Mouse (Mus musculus): ENCODE measurements at regions not wholly inside any gene's neighbourhood (a gene's known extent, or its start where the extent isn't known, plus 50 kb on each side); places are given as distances from the start of the nearest gene placed in this dataset.
"Not testable (repeated sequence)": the region's sequence is repeated elsewhere in the genome, so short reads cannot be mapped to it uniquely, and the experiment has no call there.

- DNase-seq = no peak
Observed at GRCm38 (mm10) chr16:55578686-55579085, 260.0 kb downstream of the Nfkbiz start.

GRCm38 (mm10) chr16:55575609-55576283 is 263.0 kb downstream of the Nfkbiz start:
- DNase-seq = not testable (repeated sequence)

DNA sequence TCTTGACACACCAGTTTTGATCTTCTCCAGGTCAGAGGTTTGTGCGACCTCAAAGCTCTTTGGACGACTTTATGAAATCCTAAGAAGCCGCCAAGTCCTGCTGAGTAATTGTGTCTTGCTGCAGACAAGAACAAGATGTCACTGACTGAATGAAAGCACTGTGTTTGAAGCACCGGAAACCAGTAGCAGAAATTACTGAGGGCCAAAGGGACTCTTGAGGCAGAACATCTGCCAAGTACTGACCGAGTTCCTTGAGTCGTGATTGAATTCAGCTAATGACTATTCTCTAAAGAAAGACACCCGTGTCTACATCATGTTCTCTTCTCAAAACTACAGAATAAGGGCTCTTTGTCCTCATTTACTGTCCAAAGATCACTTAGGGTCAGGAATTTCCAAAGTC is 267.6 kb downstream of the Nfkbiz start:
- DNase-seq = no peak

GRCm38 (mm10) chr16:55570097-55570496 is 268.6 kb downstream of the Nfkbiz start:
- no peak for DNase-seq

DNA sequence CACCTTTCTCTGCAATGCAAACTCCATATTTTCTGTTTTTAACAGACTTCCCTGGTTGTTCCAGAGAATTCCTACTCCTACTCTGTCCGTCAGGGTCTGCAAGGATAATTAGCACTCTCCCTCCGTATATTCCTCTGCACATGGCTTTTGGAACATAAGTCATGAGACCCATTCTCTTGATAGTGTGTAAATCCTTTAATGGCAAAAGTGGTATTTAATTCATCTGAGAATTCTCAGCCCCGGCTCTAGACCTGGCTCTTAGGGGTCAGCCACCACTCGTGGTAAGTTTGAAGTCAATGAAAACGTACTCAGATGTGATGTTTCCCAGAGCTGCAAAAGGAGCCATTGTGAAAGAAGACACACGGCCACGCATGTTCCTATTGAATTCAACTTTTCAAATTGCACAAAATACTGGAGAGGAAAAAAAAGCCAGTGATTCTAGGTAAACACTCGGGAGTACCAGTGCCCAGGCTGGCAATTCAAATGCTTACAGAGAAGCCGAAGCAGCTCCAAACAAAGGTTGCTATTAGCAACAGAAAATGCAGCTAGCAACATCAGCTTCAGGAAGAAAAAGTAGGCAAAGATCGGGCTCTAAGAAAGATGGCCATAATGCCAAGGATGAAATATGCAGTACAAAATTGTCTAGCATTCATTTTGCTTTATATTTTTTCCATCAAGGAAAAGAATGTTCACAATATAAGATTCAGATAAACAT is 258.2 kb upstream of the Zpld1 start:
- DNase-seq = no peak

GRCm38 (mm10) chr16:55555224-55555623 is 257.4 kb upstream of the Zpld1 start:
- no peak for DNase-seq

- no peak for DNase-seq
Observed at GRCm38 (mm10) chr16:55553896-55554295, 256.1 kb upstream of the Zpld1 start.

DNA sequence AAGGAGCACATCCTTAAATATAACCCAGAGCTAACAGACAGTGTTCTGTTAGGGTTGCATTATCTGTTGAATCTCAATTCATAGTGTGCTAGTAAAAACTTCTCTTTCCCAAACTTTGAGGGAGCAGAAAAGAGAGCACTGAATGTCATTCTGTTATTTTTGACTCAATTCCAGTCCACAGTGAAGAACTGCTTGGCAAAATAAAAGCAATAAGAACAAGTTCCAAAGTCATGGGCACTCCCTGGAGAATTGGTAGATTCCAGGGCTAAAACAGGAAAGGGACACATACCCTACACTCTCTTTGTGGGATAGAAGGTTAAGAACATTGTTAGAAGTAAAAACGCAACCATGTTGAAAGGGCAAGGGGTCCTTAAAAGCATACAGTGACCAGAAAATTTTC is 253.6 kb upstream of the Zpld1 start:
- no peak for DNase-seq

- DNase-seq = no peak
Observed at GRCm38 (mm10) chr16:55550649-55551312, 253.0 kb upstream of the Zpld1 start.

DNA sequence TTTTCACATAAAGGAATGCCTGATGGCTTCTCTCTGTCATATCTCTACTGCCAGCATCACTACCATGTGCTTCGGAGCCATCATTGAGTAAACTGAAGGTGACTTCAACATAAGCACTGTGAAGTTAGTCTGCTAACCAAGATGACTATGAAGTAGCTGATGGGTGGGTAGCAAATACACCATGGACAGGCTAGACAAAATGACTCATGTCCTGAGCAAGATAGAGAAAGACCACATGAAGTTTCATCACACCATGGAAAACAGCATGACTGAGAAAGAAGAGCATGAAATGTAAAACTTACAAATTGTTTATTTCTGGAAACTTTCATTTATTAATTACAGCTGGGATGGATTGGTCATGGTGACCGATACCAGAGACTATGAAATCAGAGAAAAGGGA is 249.3 kb upstream of the Zpld1 start:
- no peak for DNase-seq

DNA sequence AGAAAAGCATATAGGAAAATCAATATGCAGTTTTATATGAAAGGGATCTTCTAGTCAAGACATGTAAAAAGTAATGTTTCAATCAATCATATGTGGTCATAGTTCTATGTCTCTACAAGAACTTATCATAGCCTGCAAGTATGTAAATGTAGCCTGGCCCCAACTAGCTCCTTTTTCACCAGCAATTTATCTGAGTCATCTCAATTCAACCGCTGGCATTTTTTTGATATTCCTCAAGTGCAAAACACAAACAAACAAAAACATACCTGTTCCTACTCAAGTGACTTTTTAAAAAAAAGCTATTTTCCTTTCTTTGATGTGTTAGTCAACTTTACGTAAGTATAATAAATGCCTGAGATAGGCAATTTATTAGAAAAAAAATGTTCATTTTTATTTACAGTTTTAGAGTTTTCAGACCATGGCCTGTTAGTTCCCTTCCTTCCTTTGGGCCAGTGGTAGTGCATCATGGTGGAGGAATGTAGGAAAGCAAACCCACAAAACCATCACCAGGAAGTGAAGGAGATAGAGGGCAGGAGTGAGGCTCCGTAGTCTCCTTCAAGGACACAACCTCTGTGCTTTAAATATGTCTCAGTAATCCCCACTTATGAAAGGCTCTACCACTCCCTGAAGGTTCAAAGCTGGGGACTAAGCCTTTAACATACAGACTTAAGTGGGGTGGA is 242.7 kb upstream of the Zpld1 start:
- DNase-seq = no peak

- DNase-seq = no peak
Observed at GRCm38 (mm10) chr16:55539179-55539578, 241.4 kb upstream of the Zpld1 start.

- no peak for DNase-seq
Observed at GRCm38 (mm10) chr16:55537548-55537947, 239.8 kb upstream of the Zpld1 start.

DNA sequence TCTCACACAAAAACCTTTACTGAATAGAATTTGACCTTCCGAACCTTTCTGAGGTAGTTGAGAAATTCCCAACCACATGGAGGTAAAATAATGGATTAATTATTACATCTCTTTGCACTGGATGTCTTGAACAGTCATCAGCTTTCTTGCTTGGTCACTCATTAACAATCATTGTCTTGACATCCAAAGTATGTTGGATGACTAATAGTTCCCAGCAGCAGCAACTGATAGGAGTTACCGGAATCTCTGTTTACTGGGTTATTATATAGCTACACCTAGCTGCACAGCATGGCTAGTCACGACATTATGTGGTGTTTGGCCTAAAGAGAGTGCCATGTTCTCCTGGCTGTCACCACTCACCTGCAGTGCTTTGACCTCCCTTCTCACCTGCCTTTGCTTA is 234.9 kb upstream of the Zpld1 start:
- DNase-seq = no peak

GRCm38 (mm10) chr16:55530844-55531243 is 233.1 kb upstream of the Zpld1 start:
- DNase-seq = no peak

DNA sequence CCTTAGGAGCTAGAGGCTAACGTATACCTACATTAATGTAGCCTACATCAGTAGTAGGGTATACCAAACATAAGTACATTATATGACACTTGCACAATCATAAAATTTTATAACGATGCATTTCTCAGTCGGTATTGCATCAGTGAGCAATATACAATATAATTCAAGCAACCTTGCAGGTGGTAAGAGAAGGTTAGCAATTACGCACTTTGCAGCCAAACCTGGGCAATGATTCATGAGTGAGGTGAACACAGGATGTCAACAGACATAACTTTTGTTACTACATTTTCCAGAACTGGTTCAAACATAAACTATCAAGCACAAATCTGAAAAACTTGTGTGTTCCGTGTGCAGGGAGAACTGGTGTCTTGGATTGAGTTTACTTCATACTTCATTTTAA is 229.9 kb upstream of the Zpld1 start:
- DNase-seq = no peak

DNA sequence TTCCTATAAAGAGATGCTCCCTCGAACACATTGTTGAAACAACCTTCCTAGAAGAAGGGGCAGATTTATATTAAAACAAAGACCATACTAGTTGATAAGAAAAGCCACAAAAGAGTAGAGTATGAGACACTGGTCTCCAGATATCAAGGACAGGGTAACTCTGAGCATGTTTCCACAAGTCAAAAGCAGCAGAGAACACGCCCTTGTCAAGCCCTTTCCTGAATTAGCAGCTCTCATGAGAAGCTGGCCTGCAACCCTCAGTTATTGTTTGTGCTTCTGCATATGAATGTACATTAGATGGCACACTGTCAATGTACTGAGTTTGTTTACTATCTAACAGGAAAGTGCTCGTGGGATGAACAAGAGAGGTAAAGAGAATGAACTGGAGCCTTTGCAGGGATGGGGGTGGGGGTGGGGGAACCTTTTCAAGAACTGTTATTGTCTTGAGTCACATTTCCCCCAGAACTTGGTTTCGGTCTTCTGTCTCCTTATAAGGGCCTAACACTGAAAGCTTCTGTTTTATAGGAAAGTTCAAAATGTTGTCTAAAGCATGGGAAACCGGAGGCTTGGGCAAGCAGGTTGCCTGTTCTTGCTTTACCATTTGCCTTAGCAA is 228.6 kb upstream of the Zpld1 start:
- DNase-seq = no peak

DNA sequence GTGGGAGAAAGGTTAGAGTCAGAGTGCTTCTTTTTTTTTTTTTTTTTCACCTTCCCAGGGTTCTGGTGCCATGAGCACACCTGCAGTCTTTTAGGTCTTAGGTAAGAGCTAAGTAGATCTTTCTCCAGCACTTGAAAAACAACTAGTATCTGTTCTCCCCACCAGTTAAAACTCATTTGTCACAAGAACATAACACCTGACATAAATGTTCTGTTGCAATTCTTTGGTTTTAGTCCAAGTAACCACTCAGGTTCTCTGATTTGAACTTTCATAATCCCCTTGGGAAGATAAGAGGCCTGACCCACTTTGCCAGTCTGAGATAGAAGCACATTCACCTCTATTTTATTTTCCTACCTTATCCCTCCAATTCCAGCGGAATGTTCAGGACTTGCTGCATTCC is 225.5 kb upstream of the Zpld1 start:
- DNase-seq = no peak

DNA sequence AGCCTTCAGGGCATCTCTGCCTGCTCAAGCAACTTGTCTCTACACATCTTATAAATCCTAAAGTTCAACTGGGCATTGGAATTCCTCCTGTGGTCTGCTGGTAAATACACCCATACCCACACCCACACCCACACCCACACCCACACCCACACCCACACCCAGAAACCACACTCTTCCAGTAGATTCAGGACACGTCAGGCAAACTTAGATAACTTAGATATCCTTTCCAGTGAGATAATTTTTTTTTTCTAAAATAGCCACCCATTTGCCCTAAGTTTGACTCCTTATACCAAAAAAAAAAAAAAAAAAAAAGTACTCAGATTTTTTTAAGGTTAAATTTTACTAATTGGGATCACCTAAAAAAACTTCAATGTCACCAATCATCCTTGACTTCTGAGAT is 224.5 kb upstream of the Zpld1 start:
- no peak for DNase-seq

DNA sequence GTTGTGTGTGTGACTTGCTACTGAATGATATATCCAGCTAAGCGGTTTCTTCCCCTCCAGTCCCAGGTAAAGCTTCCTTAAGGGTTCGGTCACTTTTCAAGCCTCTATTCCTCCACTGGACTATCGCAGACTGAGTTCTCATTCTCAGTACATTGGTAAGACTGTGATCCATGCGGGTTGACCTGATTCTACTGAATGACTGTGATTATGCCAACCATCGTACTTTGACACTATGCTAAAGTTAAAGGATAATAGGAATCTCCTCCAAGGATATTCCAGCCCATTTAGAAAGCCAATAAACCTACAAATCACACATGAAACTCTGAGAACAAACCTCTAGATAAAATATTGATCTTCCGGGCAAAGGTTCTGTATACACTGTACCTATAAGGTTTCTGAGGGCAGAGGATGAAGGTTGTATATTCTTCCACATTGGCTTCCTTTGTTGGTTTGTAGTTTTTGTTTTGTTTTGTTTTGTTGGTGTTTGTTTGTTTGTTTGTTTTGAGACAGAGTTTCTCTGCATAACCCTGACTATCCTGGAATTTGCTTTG is 223.7 kb upstream of the Zpld1 start:
- no peak for DNase-seq

- no peak for DNase-seq
Observed at GRCm38 (mm10) chr16:55520077-55520476, 222.3 kb upstream of the Zpld1 start.

GRCm38 (mm10) chr16:55519646-55520045 is 221.9 kb upstream of the Zpld1 start:
- DNase-seq = peak in 1 of 2 experiments; percentile 5

GRCm38 (mm10) chr16:55516994-55517393 is 219.2 kb upstream of the Zpld1 start:
- DNase-seq = no peak
